Mouse (Mus musculus): ENCODE data around the gene Msln.

Gene Msln

GRCm38 (mm10) chr17:25721476-25721875 is 32.7 kb downstream of the Msln start:
- no peak for DNase-seq (ENCODE audit: low read depth, low spot score)
- no peaks in the 10 kb centered on the region for H3K36me3 ChIP-seq (ENCODE audit: control insufficient read depth, insufficient read depth, low read length, poor library complexity, severe bottlenecking)
- H3K27me3 ChIP-seq (ENCODE audit: control insufficient read depth, insufficient read depth, low read length, poor library complexity, severe bottlenecking), result no peaks in the 10 kb centered on the region

- DNase-seq (ENCODE audit: low read depth, low spot score), result no peak
- no peaks in the 10 kb centered on the region for H3K27me3 ChIP-seq (ENCODE audit: control insufficient read depth, insufficient read depth, low read length, poor library complexity, severe bottlenecking)
- no peaks in the 10 kb centered on the region for H3K36me3 ChIP-seq (ENCODE audit: control insufficient read depth, insufficient read depth, low read length, poor library complexity, severe bottlenecking)
Measured at GRCm38 (mm10) chr17:25717691-25718090, 36.5 kb downstream of the Msln start.

GRCm38 (mm10) chr17:25716711-25717637 is 37.2 kb downstream of the Msln start, which contains the start of gene Gng13:
Gene Gng13 (plus strand): TSS chr17:25717171.
- Histone ChIP-seq H3K36me3 (ENCODE audit: control insufficient read depth, insufficient read depth, low read length, poor library complexity, severe bottlenecking) (no peaks in the 10 kb centered on the region), H3K27me3 (ENCODE audit: control insufficient read depth, insufficient read depth, low read length, poor library complexity, severe bottlenecking) (no peaks in the 10 kb centered on the region)
- DNase-seq (ENCODE audit: low read depth, low spot score), result no peak

- H3K36me3 ChIP-seq (ENCODE audit: control insufficient read depth, insufficient read depth, low read length, poor library complexity, severe bottlenecking), result no peaks in the 10 kb centered on the region
- no peaks in the 10 kb centered on the region for H3K27me3 ChIP-seq (ENCODE audit: control insufficient read depth, insufficient read depth, low read length, poor library complexity, severe bottlenecking)
- DNase-seq (ENCODE audit: low read depth, low spot score), result no peak
Measured at GRCm38 (mm10) chr17:25716130-25716529, 38.0 kb downstream of the Msln start.

DNA sequence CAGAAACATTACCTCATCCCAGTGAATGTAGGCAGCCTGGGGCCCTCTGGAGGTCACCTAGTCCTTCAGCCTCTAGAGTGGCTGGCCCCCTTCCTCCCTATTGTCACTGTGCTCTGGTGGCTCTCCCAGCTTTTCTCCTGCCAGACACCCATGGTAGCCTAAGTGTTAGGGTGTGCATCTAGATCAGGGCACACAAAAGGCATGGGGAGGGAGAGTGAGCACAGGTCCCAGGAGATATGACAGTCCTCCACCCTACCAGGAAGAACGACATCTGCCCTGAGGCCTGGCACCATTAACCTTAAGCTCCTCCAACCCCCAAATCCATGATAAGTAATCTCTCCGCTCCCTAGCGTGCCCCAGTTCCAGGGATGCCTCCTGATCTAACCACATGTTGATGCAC is 38.6 kb downstream of the Msln start:
- no peaks in the 10 kb centered on the region for H3K27me3 ChIP-seq (ENCODE audit: control insufficient read depth, insufficient read depth, low read length, poor library complexity, severe bottlenecking)
- H3K36me3 ChIP-seq (ENCODE audit: control insufficient read depth, insufficient read depth, low read length, poor library complexity, severe bottlenecking), result no peaks in the 10 kb centered on the region
- DNase-seq (ENCODE audit: low read depth, low spot score), result no peak

- no peak for DNase-seq (ENCODE audit: low read depth, low spot score)
- Histone ChIP-seq H3K36me3 (ENCODE audit: control insufficient read depth, insufficient read depth, low read length, poor library complexity, severe bottlenecking) (no peaks in the 10 kb centered on the region), H3K27me3 (ENCODE audit: control insufficient read depth, insufficient read depth, low read length, poor library complexity, severe bottlenecking) (no peaks in the 10 kb centered on the region)
Measured at GRCm38 (mm10) chr17:25711136-25711535, 43.0 kb downstream of the Msln start.

DNA sequence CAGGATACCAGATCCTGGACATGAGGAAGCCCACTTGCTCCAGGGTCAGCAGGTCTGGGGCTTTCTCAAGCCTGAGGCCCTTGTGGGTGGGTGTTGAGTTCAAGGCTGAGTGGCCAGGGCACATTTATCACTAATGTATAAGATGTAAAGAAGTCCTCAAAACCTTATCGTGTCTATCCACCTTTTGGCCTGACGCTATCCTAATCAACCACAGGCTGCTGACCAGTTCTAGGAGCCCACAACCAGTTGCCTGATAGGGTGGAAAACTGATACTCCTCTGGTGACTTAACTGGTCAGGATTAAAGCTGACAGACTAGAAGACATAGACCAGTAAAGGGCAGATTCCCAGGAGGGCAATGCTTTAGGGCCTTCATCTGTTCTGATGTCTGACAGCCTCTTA is 44.2 kb downstream of the Msln start:
- no peak for DNase-seq (ENCODE audit: low read depth, low spot score)
- H3K36me3 ChIP-seq (ENCODE audit: control insufficient read depth, insufficient read depth, low read length, poor library complexity, severe bottlenecking), result no peaks in the 10 kb centered on the region
- no peaks in the 10 kb centered on the region for H3K27me3 ChIP-seq (ENCODE audit: control insufficient read depth, insufficient read depth, low read length, poor library complexity, severe bottlenecking)

- no peaks in the 10 kb centered on the region for H3K27me3 ChIP-seq (ENCODE audit: control insufficient read depth, insufficient read depth, low read length, poor library complexity, severe bottlenecking)
- H3K36me3 ChIP-seq (ENCODE audit: control insufficient read depth, insufficient read depth, low read length, poor library complexity, severe bottlenecking), result no peaks in the 10 kb centered on the region
- peak; percentile 22 for DNase-seq (ENCODE audit: low read depth, low spot score)
Measured at GRCm38 (mm10) chr17:25700863-25701496, 53.2 kb downstream of the Msln start.
